Mouse (Mus musculus): ENCODE measurements around the gene 1600014C10Rik. TPM values are rescaled to one million over a fixed set of nuclear protein-coding genes. Genes with fewer than 3 reads are reported as not detected.

Gene 1600014C10Rik
- total and polyA plus RNA-seq, 2 experiments from 2014 or later: 25.6 to 35.8 TPM

- peak; percentile 92 for ATAC-seq
- Histone ChIP-seq H3K36me3 (ENCODE audit: insufficient read depth, low read length) (no peaks in the 10 kb centered on the region), H3K27me3 (ENCODE audit: insufficient read depth, low read length) (no peaks in the 10 kb centered on the region), H3K9me3 (ENCODE audit: low read length) (no peaks in the 10 kb centered on the region), H3K4me2 (ENCODE audit: low read depth, low read length) (peak overlapping the region; percentile 82), H3K9ac (replicated peaks; ENCODE audit: low read length) (peak overlapping the region; percentile 77), H3K4me3 (ENCODE audit: low read length) (peak overlapping the region; percentile 61), H3K4me1 (ENCODE audit: insufficient read depth, low read length) (peaks cover 19% of the 10 kb centered on the region), H3K27ac (peak overlapping the region; percentile 88)
- WGBS: 6% methylated on average over 36 of the region's 36 CpGs
- peak; percentile 92 for DNase-seq (ENCODE audit: low spot score)
- no peak for TF ChIP-seq CTCF (IDR thresholded peaks at IDR 0.05; ENCODE audit: low read depth)
These were observed 846 bp downstream of the 1600014C10Rik start for GRCm38 (mm10) chr7:38183709-38184417.

GRCm38 (mm10) chr7:38184418-38184745 is 1.4 kb downstream of the 1600014C10Rik start:
- DNase-seq (ENCODE audit: low spot score) (no peak), ATAC-seq (no peak)
- Histone ChIP-seq H3K4me1 (ENCODE audit: insufficient read depth, low read length) (peaks cover 19% of the 10 kb centered on the region), H3K27ac (peak overlapping the region; percentile 88; the same call in 1 of the 2 replicates), H3K9ac (replicated peaks; ENCODE audit: low read length) (peak overlapping the region; percentile 77; the same call in 1 of the 2 replicates), H3K36me3 (ENCODE audit: insufficient read depth, low read length) (no peaks in the 10 kb centered on the region), H3K4me2 (ENCODE audit: low read depth, low read length) (peak overlapping the region; percentile 82), H3K4me3 (ENCODE audit: low read length) (peak overlapping the region; percentile 61), H3K27me3 (ENCODE audit: insufficient read depth, low read length) (no peaks in the 10 kb centered on the region), H3K9me3 (ENCODE audit: low read length) (no peaks in the 10 kb centered on the region)
- no peak for TF ChIP-seq CTCF (IDR thresholded peaks at IDR 0.05; ENCODE audit: low read depth)
- WGBS: 64% methylated on average over 1 of the region's 1 CpGs

- 87% methylated on average over 6 of the region's 6 CpGs for WGBS
- no peak overlapping the region for H3K4me3 ChIP-seq (ENCODE audit: low read length)
- no peak for ATAC-seq
- H3K9ac ChIP-seq (replicated peaks; ENCODE audit: low read length): no peak overlapping the region
- no peaks in the 10 kb centered on the region for H3K27me3 ChIP-seq (ENCODE audit: insufficient read depth, low read length)
- no peaks in the 10 kb centered on the region for H3K36me3 ChIP-seq (ENCODE audit: insufficient read depth, low read length)
- peaks cover 19% of the 10 kb centered on the region for H3K4me1 ChIP-seq (ENCODE audit: insufficient read depth, low read length)
- no peak for DNase-seq (ENCODE audit: low spot score)
- no peak overlapping the region for H3K27ac ChIP-seq
- TF ChIP-seq CTCF (IDR thresholded peaks at IDR 0.05; ENCODE audit: low read depth): no peak
- H3K9me3 ChIP-seq (ENCODE audit: low read length): no peaks in the 10 kb centered on the region
- H3K4me2 ChIP-seq (ENCODE audit: low read depth, low read length): peak overlapping the region; percentile 82; the same call in 1 of the 2 replicates
These were observed 1.8 kb downstream of the 1600014C10Rik start for GRCm38 (mm10) chr7:38184786-38185185.

- Histone ChIP-seq H3K4me2 (ENCODE audit: low read depth, low read length) (no peak overlapping the region), H3K4me3 (ENCODE audit: low read length) (no peak overlapping the region), H3K9me3 (ENCODE audit: low read length) (no peaks in the 10 kb centered on the region), H3K27me3 (ENCODE audit: insufficient read depth, low read length) (no peaks in the 10 kb centered on the region), H3K36me3 (ENCODE audit: insufficient read depth, low read length) (no peaks in the 10 kb centered on the region), H3K27ac (no peak overlapping the region), H3K9ac (replicated peaks; ENCODE audit: low read length) (no peak overlapping the region), H3K4me1 (ENCODE audit: insufficient read depth, low read length) (peaks cover 19% of the 10 kb centered on the region)
- no peak for TF ChIP-seq CTCF (IDR thresholded peaks at IDR 0.05; ENCODE audit: low read depth)
- DNase-seq (ENCODE audit: low spot score): no peak
- no peak for ATAC-seq
- WGBS: 82% methylated on average over 4 of the region's 4 CpGs
These were observed 3.8 kb downstream of the 1600014C10Rik start for GRCm38 (mm10) chr7:38186861-38187260.

- no peak for DNase-seq (ENCODE audit: low spot score)
- no peak overlapping the region for H3K4me3 ChIP-seq (ENCODE audit: low read length)
- no peaks in the 10 kb centered on the region for H3K27me3 ChIP-seq (ENCODE audit: insufficient read depth, low read length)
- no peaks in the 10 kb centered on the region for H3K36me3 ChIP-seq (ENCODE audit: insufficient read depth, low read length)
- peaks cover 17% of the 10 kb centered on the region for H3K4me1 ChIP-seq (ENCODE audit: insufficient read depth, low read length)
- no peak overlapping the region for H3K9ac ChIP-seq (replicated peaks; ENCODE audit: low read length)
- no peaks in the 10 kb centered on the region for H3K9me3 ChIP-seq (ENCODE audit: low read length)
- H3K27ac ChIP-seq: no peak overlapping the region
- H3K4me2 ChIP-seq (ENCODE audit: low read depth, low read length): no peak overlapping the region
- 81% methylated on average over 4 of the region's 4 CpGs for WGBS
- TF ChIP-seq CTCF (IDR thresholded peaks at IDR 0.05; ENCODE audit: low read depth): no peak
- ATAC-seq: no peak
These were observed 4.8 kb downstream of the 1600014C10Rik start for GRCm38 (mm10) chr7:38187796-38188195.

- WGBS: 87% methylated on average over 8 of the region's 8 CpGs
- H3K9me3 ChIP-seq (ENCODE audit: low read length): no peaks in the 10 kb centered on the region
- no peak overlapping the region for H3K4me2 ChIP-seq (ENCODE audit: low read depth, low read length)
- no peaks in the 10 kb centered on the region for H3K27me3 ChIP-seq (ENCODE audit: insufficient read depth, low read length)
- H3K36me3 ChIP-seq (ENCODE audit: insufficient read depth, low read length): no peaks in the 10 kb centered on the region
- H3K9ac ChIP-seq (replicated peaks; ENCODE audit: low read length): no peak overlapping the region
- H3K4me1 ChIP-seq (ENCODE audit: insufficient read depth, low read length): peaks cover 11% of the 10 kb centered on the region
- no peak overlapping the region for H3K4me3 ChIP-seq (ENCODE audit: low read length)
- no peak for ATAC-seq
- H3K27ac ChIP-seq: no peak overlapping the region
- no peak for TF ChIP-seq CTCF (IDR thresholded peaks at IDR 0.05; ENCODE audit: low read depth)
- no peak for DNase-seq (ENCODE audit: low spot score)
These were observed 5.5 kb downstream of the 1600014C10Rik start for GRCm38 (mm10) chr7:38188281-38189075.
